Mouse (Mus musculus) MEL (cell line): ENCODE results near the gene Afg1l.

Experiments used
- CTCF ChIP-seq, 3 experiments: IDR thresholded peaks in 2 of 3; conservative IDR thresholded peaks in 1 of 3; 2 replicates each; pipeline ENCODE4 v1.5.1; 2011 to 2012; ENCODE audit warnings: low read length in 3 of 3, low read depth in 2 of 3, mild to moderate bottlenecking in 2 of 3, improper control_type of control experiment in 1 of 3, inconsistent platforms in 1 of 3, mixed read lengths in 1 of 3, moderate library complexity in 1 of 3; ENCODE audit not compliant: control insufficient read depth in 1 of 3, insufficient read depth in 1 of 3, poor library complexity in 1 of 3, severe bottlenecking in 1 of 3
- EP300 ChIP-seq, 2 experiments: IDR thresholded peaks; 2 replicates each; pipeline ENCODE4 v1.6.1; 2011; ENCODE audit warnings: improper control_type of control experiment in 2 of 2, low read length in 2 of 2, low read depth in 1 of 2, mild to moderate bottlenecking in 1 of 2
- ETS1 ChIP-seq: IDR thresholded peaks from 2 replicates; pipeline ENCODE4 v1.6.1; 2012; ENCODE audit warnings: low read depth, mild to moderate bottlenecking, inconsistent platforms, low read length, improper control_type of control experiment, moderate library complexity
- POLR2A ChIP-seq, 2 experiments: IDR thresholded peaks; 2 replicates each; pipeline ENCODE4 v1.6.1; 2011 to 2012; ENCODE audit warnings: low read length in 2 of 2, mild to moderate bottlenecking in 2 of 2, control low read depth in 1 of 2, improper control_type of control experiment in 1 of 2, low read depth in 1 of 2, moderate library complexity in 1 of 2; ENCODE audit not compliant: control insufficient read depth in 1 of 2, insufficient read depth in 1 of 2, poor library complexity in 1 of 2

- TF ChIP-seq POLR2A (IDR thresholded peaks at IDR 0.05; ENCODE audit: control insufficient read depth in 1 of 2, insufficient read depth in 1 of 2, low read depth in 1 of 2, low read length in 2 of 2, poor library complexity in 1 of 2), result no peak
- no peak for TF ChIP-seq CTCF (IDR thresholded peaks at IDR 0.05 in 2 of 3, conservative IDR thresholded peaks at IDR 0.05 in 1 of 3; ENCODE audit: control insufficient read depth in 1 of 3, insufficient read depth in 1 of 3, low read depth in 2 of 3, low read length in 3 of 3, poor library complexity in 1 of 3, severe bottlenecking in 1 of 3)
- TF ChIP-seq ETS1, result no peak
- TF ChIP-seq EP300 (IDR thresholded peaks at IDR 0.05; ENCODE audit: low read depth in 1 of 2, low read length in 2 of 2), result no peak
These were observed 93.3 kb downstream of the Afg1l start for GRCm38 (mm10) chr10:42384946-42385644.
